Mouse (Mus musculus): ENCODE measurements around the gene Spats1.

- no peak for TF ChIP-seq CTCF (IDR thresholded peaks at IDR 0.05; ENCODE audit: extremely low read depth, insufficient read depth, insufficient read length, insufficient replicate concordance)
- no peak for TF ChIP-seq POLR2A (IDR thresholded peaks at IDR 0.05; ENCODE audit: low read depth, low read length)
These were observed 72.0 kb downstream of the Spats1 start for GRCm38 (mm10) chr17:45403207-45403606.
